In the genomic region with DNA sequence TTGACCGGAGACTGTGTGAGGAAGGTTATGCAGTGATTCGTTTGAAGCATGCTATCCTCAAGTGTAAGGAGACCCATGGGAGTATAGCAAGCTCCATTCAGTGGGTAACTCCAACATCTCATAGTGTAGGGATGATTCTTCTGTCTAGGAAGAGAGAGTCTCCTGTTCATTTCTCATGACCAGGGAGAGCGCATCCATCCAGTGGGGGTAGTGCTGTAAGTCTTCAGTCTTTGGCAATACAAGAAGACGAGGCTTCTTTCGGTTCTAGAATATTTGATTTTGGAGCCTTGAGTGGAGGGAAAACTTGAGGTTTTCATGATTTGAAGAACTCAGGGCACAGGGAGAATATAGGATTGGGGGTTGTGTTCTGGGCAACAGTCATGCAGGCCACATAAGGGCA, we compare ENCODE assay signal across 26 mouse cellular contexts.
"Had no signal": no experiment of that assay in that cellular context is flagged by ENCODE, and none has a peak within 500 bp of the region (broad histone marks: within the 10 kb centered on the region; RNA-seq: fewer than 3 reads in every experiment).

No protein-coding gene starts in this region.

- DNase-seq: cerebellum, adult 2 months; cerebellum, adult 8-10 months; cerebellum, adult 9-10 months; cerebellum, adult 9-11 months; cerebellum, postnatal 10 days; cerebellum, postnatal 14 days; cerebellum, postnatal 25 days; cerebellum, postnatal 36 days; embryo, embryonic 11 days; forebrain, postnatal 0 days; gastrocnemius, adult 2 months; gastrocnemius, postnatal 10 days; gastrocnemius, postnatal 14 days; gastrocnemius, postnatal 25 days; gastrocnemius, postnatal 36 days; heart, adult 18-20 months; heart, adult 2 months had no signal

- H3K4me3 ChIP-seq: embryonic facial prominence, embryonic 10.5 days; embryonic facial prominence, embryonic 12.5 days; embryonic facial prominence, embryonic 13.5 days; embryonic facial prominence, embryonic 15.5 days; erythroblast, embryonic 14.5 days; forebrain, embryonic 10.5 days; forebrain, embryonic 12.5 days; forebrain, embryonic 13.5 days; forebrain, embryonic 15.5 days; gastrocnemius, adult 2 months; heart, adult 2 months had no signal

- H3K27me3 ChIP-seq: embryonic facial prominence, embryonic 12.5 days; embryonic facial prominence, embryonic 13.5 days; embryonic facial prominence, embryonic 15.5 days; forebrain, embryonic 12.5 days; forebrain, embryonic 13.5 days; forebrain, embryonic 15.5 days had no signal

- H3K9me3 ChIP-seq: embryonic facial prominence, embryonic 10.5 days; embryonic facial prominence, embryonic 12.5 days; embryonic facial prominence, embryonic 13.5 days; embryonic facial prominence, embryonic 15.5 days; forebrain, embryonic 10.5 days; forebrain, embryonic 12.5 days; forebrain, embryonic 13.5 days; forebrain, embryonic 15.5 days had no signal

- H3K27ac ChIP-seq: embryonic facial prominence, embryonic 10.5 days; embryonic facial prominence, embryonic 12.5 days; embryonic facial prominence, embryonic 13.5 days; embryonic facial prominence, embryonic 15.5 days; forebrain, embryonic 10.5 days; forebrain, embryonic 12.5 days; forebrain, embryonic 13.5 days; forebrain, embryonic 15.5 days; gastrocnemius, adult 2 months; heart, adult 2 months had no signal

- H3K4me1 ChIP-seq: embryonic facial prominence, embryonic 15.5 days; forebrain, embryonic 13.5 days had no signal

- H3K36me3 ChIP-seq: embryonic facial prominence, embryonic 12.5 days; embryonic facial prominence, embryonic 13.5 days; embryonic facial prominence, embryonic 15.5 days; forebrain, embryonic 10.5 days; forebrain, embryonic 12.5 days; forebrain, embryonic 15.5 days had no signal
